Mouse (Mus musculus): ENCODE results near the gene Dimt1.
"Not testable (repeated sequence)": the region's sequence is repeated elsewhere in the genome, so short reads cannot be mapped to it uniquely, and the experiment has no call there.

The Dimt1 gene

DNA sequence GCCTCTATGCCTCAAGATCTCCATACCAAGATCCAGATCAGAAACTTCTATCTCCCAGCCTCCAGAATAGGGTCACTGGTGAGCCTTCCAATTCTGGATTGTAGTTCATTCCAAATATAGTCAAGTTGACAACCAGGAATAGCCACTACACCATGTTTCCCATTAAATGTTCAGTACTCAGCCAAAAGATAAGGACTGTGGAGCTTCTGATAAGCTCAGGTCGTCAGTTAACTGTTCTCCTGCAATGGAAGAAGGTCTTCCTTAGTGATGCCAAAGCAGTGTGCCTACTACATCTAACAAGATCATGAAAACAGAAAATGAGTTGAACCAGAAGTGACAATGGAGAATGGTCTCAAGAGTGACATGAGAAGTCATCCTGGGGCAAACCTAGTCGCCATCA, 50.0 kb downstream of the Dimt1 start:
- no peak for DNase-seq

DNA sequence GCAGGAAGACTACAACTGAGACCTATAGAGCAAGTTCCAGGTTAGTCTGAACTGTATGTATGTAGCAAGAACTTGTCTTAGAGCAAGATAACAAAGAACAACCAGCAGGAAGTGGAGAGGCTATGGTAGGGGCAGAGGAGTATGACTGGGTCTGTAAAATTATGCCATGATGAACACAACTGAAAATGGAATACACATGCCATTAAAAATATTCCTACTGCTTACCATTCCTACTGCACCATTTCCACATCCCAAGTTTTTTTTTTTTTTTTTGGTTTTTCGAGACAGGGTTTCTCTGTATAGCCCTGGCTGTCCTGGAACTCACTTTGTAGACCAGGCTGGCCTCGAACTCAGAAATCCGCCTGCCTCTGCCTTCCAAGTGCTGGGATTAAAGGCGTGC, 50.6 kb downstream of the Dimt1 start:
- DNase-seq: not testable (repeated sequence)

GRCm38 (mm10) chr13:106998026-106998425, 51.1 kb downstream of the Dimt1 start:
- peak; percentile 20 for DNase-seq

GRCm38 (mm10) chr13:106998671-106999070, 51.7 kb downstream of the Dimt1 start:
- DNase-seq: no peak

GRCm38 (mm10) chr13:107003211-107003610, 56.3 kb downstream of the Dimt1 start:
- DNase-seq: no peak

DNA sequence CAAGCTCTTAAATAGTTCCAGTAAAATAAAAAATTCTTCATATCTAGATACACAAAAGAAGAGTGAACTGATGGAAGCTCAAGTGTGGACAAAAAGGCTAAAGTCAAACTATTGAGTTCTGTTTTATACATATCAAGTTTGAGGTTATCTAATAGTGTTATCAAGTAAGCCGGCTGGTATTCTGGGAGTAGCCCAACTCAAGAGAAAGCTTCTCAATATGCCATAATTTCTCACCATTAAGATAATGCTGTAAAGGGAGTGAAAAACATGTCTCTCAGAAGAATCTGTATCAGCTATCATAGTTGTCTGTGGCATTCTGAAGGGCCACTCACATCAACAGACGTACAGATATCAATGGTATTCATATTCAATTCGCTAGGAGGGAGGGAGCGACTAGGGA, 61.2 kb downstream of the Dimt1 start:
- no peak for DNase-seq

All from cerebellum, adult 11 months (tissue).